Mouse (Mus musculus) hindlimb bud, embryonic 11.5 days (tissue): ENCODE data around the gene Abcb8.

Experiments
- DNase-seq: peaks from one replicate; pipeline ENCODE4 v3.0.0-alpha.2; 2012; ENCODE audit warnings: low read depth, low spot score; ENCODE audit errors: extremely low spot score

Gene Abcb8

DNA sequence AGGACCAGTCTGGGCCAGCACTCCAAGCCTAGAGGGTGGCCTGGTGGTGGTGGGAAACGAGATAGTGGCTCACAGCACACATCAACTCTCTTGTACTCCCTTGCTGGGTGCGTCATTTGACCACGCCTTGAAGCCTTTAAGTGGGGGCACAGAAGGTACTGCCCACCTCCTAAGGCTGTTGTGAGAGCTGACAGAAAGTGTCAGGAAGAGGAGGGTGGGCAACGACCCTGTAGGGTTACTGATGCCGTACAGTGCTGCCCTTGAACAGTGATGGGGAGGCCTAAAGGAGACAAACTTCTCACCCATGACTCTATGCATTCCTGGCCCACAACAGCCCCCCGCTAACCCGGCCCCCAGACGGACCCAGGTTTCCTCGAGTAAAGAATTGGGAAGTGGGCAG is 27.0 kb upstream of the Abcb8 start:
- DNase-seq = no peak

DNA sequence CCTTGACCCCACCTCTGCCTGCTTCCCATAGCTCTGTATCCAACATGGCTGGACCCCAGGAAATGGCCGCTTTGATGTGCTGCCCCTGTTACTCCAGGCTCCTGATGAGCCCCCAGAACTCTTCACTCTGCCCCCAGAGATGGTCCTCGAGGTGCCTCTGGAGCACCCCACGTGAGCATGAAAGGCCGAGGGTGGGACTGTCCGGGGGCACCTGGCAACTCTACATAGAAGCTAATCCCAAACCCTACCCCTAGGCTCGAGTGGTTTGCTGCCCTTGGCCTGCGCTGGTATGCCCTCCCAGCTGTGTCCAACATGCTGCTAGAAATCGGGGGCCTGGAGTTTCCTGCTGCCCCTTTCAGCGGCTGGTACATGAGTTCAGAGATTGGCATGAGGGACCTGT is 23.7 kb upstream of the Abcb8 start:
- DNase-seq = no peak

DNA sequence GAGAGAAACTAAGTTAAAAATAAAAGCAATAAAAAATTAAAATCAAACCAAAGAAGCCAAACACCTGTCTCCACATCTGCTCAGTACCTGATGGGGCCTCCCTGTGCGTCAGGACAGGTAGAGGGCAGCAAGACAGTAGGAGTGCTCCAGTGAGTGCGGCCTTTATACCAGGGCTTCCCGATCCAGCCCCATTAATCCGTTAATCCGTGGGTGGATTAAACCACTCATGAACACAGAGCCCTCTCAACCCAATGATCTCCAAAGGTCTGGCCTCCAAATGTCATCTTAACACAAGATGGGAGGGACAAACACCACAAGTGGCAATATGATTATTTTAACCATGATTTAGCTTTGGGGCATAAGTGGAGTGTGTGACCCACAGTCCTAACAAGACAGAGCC is 19.7 kb upstream of the Abcb8 start:
- DNase-seq = no peak

DNA sequence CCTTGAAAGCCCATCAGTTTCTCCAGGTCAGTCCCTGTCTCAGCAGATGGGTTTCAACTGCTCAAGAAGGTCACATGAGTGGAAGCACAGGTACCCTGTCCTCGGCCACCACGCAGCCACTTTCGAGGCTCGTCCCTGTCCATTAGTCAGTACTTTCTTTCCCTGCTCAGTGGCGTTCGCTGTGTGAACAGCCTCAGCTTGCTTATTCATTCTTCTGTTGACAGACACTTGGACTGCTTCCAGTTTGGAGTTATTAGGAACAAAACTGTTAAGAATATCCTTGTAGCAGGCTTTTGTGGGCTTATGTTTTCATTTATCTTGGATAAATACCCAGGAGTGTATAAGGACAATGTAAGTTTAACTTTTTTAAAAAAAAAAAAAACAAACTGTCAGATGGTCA is 19.2 kb upstream of the Abcb8 start:
- no peak for DNase-seq

DNA sequence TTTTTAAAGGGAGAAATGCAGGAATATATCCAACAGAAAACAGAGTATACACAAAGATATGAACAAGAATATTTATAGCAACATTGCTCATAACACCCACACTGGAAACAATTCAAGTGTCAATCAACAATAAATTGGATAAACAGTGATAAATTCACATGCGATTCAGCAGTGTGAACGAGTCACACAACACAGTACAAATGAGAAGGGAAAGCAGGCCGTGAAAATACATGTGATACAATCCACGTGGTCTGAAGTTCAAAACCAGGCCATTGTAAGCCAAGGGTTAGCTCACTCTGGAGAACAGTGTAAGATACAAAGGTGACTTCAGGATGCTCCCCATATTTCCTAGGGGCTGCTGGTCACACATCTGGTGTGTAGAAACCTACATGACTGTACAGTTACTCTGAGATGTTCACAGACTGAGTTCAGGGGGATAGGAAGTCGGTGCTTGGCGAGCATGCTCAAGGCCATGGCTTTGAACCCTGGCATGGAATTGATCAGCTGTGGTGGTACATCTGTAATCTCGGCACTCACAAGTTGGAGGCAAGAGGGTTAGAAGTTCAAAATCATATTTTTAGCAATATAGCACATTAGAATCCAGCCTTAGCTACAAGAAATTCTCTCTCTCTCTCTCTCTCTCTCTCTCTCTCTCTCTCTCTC is 18.7 kb upstream of the Abcb8 start:
- DNase-seq = no peak

DNA sequence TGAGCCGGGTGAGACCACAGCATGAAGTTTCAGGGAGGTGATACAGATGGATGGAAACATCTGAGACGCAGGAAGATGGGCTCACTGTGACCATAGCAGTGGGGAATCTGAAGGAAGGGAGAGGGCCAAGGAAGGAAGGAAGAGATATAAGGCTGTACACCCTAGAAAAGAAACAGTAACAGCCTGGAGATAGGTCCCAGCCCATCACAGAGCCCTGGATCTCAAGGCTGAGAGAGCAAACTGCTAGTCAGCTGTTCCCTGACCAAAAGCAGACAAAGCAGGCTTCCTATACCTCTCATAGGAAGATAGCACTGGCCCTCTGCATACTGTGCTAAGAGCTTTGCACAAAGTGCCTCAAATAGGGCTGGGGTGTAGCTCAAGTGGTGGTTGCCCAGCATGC is 14.8 kb upstream of the Abcb8 start:
- DNase-seq = no peak

DNA sequence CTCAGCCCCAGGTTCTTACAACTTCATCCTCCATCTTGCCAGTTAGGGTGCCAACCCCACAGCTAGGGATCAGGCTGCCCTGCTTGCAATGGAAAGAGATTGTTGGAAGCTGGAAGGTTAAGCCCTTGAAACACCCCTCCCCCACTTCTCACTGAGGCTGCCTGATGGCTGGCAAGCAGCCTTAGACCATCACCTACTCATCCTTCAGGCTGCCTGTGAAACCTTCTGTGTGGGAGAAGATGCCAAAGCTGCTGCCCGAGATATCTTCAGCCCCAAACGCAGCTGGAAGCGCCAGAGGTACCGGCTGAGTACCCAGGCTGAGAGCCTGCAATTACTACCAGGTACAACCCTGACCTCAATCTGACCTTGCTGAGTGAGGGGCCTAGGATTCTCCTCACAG is 14.0 kb upstream of the Abcb8 start:
- no peak for DNase-seq

DNA sequence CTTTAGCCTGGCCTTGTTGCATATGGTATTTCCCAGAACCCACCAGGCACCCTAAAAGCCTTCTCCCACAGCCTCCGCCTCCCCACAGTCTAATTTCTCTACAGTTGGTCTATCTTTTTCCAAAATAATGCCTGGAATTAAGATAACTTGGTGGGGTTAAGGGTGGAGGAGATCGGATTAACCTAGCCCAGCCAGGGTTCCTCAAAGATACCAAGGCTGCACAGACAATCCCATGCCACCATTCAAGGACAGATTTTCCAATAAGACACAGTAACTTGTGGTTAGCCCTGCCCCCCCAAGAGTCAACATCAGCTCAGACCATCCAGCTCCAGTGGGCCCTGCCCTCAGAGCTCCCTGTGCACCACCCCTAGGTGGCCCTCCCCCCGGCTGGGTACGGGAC is 13.0 kb upstream of the Abcb8 start:
- DNase-seq = no peak

DNA sequence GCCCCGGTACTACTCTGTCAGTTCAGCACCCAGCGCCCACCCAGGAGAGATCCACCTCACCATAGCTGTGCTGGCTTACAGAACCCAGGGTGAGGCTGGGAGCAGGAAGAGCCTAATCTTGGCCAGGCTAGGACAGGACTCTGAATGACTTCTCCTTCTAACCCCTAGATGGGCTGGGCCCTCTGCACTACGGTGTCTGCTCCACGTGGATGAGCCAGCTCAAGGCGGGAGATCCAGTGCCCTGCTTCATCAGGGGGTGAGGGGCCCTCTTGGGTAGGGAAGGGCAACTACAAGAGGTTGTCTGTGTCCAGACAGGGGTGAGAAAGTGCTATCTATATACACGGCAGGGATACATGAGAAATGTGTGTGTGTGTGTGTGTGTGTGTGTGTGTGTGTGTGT is 12.0 kb upstream of the Abcb8 start:
- DNase-seq = no peak

DNA sequence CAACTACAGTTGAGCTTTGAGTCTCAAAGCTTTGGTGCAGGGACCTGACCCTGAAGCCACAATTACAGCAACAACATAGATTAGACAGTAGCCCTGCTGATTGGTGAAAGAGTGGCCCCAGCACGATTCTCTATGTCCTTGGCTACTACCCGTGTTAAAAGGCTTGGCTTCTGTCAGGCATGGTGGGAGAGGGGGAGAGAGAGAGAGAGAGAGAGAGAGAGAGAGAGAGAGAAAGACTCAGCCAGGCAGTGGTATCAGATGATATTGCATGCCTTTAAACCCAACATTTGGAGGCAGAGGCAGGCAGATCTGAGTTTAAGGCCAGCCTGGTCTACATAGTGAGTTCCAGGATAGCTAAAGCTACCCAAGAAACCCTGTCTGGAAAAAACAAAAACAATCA is 11.5 kb upstream of the Abcb8 start:
- no peak for DNase-seq

DNA sequence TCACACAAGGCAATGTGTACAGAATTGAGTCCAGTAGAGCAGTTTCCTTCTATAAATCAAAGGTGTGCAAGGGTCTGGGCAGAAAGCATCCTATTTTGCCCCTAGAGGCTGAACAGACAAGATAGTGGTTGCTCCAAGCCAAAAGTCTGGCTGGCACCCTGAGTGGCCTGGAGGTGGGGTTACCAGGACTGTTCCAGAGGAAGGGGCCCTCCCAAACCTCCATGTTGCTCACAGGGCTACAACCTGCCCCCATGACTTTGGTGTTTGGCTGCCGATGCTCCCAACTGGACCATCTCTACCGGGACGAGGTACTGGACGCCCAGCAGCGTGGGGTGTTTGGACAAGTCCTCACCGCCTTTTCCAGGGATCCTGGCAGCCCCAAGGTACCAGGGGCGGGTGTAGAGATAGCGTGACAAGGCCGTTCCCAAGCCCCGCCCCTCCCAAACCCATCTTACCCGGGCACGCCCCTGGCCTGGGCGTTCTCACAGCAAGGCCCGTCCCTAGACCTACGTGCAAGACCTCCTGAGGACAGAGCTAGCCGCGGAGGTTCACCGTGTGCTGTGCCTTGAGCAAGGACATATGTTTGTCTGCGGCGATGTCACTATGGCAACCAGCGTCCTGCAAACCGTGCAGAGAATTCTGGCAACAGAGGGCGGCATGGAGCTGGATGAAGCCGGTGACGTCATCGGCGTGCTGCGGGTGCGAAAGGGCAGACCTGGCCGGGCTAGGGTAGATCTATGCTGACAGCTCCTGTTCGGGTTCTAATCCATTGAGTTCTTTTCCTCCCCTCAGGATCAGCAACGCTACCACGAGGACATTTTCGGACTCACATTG is 10.2 kb upstream of the Abcb8 start:
- DNase-seq = peak; percentile 90

DNA sequence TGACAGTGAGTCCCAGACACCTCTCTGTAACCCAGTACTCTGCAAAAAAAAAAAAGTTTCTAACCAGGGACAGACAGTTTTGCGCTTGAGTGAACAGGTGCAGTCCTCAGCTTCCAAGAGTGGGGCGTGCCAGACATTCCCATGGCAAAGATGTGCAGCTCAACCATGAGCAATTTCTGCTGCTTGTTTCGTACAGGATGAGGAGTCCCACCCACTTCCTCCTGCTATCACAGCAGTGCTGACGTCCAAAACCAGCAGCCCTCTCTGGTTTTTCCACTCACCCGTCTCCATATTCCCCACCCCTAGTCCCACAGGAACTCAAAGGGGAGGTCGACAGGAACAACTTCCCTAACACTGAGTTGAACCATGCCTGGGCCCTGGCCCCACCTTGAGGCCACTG is 9.1 kb upstream of the Abcb8 start:
- DNase-seq = no peak

DNA sequence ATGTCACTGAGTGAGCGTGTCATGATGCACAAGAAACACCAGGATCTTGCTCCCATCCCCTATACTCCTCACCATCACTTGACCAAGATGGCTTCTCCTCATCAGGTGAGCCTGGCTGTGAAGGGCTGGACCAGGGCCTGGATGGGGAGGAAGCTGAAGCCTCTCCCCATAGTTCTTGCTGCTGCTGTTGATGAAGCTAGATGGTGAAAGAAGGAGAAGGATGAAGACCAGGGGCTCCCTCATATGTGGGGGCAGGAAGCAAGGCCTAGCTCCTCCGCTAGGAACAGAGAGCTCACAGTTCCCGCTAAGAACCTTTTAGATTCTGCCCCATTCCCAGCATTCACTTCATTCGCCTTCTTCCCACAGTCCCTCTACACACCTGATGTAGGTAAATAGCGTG is 8.1 kb upstream of the Abcb8 start:
- no peak for DNase-seq

DNA sequence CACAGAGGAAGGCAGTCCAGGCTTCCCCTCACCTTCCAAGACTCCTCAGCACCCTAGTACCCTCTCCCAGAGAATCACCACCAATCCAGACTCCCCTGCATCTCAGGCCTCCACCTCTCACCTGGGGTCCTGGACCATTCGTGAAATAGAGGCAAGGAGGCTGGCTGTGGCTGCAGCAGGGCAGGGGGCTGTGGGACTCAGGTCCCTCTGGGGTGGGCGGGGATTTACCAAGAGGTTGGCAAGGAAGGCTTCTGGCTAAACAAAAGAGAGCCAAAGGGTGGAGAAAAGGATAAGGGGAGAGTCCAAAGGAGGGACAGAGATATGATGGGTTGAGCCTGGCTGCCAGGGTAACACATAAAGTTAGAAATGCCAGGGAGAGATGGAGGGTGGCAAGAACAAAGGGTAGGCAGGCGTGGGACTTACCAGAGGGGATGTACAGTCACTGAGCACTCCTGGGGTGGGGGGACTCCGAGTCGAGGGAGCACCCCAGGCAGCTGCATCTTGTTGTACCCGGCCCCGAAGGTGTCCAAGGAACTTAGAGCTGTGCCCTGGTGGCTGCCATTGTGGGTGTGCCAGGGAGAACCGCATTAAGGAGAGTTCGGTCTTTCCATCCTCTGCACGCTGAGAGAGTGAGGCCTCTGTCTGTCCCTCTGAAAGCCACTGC is 7.4 kb upstream of the Abcb8 start:
- no peak for DNase-seq

DNA sequence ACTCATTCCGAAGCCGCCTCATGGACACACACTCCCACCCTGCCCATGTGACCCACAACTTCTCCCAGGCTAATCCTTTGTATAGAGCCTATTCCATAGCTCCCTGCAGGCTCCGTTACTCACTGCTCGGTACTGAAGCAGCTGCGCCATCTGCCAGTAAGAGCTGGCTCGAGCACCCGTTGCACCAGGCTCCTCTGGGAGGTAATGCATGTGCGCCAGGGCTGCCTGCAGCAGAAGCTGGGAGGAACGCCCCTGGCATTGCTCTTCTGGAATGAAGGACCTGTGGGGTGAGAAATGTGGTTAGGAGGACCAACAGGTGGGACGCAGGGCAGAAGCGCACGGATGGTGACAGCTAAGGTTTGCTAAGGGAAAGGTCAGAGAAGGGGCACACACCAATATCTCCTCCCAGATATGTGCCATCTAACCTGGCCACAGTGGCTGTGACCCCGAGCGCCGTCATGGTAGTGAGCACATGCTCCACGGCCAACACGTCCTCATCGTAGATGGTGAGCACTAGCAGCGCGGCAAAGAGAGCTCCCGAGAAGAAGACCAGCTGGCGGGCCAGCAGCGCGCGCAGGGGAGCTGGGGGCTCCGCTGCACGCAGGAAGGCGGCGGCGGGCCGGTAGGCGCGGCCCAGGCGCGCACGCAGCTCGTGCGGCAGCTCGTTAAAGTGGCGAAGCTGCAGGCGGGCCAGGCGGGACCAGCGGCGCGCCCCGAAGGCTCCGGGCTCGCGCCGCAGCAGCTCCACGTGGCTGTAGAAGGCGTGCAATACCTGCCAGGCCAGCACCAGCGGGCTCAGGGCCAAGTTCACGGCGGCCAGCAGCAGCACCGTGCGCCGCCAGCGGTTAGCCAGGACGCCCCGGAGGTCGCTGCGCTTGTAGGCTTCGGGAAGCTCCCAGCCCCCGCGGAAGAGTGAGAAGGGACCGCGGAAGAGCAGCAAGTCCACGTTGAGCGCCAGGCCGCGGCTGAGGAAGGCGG is 5.9 kb upstream of the Abcb8 start:
- DNase-seq = no peak

DNA sequence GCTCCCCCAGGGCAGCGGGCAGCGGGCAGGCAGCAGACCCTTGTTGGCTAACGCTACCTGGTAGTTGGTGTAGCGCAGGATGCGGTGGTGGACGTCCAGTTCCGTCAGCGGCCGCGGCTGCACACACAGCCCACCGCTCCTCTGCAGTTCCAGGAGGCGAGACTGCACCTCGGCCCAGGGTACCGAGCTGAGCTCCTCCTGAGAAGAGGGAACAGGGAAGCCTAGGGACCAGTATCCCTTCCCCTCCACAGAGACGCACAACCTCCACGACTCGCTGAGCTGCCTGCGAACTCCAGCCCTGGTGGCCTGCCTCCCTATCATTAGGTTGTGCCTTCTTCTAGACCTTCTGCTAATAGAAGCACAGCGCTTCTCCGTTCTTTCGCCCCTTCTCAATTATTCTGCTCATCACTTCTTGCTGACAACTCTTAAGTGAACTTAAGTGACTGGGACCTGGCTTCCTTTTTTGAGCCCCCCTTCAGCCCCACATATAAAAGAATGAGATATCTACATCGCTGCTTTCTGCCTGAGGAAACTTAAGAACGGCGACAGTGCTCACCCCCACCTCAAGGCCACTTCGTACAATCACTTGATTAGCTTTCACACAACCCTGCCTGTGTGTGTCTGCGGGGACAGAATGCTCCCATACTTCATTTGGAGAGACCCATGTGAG is 5.1 kb upstream of the Abcb8 start:
- no peak for DNase-seq

DNA sequence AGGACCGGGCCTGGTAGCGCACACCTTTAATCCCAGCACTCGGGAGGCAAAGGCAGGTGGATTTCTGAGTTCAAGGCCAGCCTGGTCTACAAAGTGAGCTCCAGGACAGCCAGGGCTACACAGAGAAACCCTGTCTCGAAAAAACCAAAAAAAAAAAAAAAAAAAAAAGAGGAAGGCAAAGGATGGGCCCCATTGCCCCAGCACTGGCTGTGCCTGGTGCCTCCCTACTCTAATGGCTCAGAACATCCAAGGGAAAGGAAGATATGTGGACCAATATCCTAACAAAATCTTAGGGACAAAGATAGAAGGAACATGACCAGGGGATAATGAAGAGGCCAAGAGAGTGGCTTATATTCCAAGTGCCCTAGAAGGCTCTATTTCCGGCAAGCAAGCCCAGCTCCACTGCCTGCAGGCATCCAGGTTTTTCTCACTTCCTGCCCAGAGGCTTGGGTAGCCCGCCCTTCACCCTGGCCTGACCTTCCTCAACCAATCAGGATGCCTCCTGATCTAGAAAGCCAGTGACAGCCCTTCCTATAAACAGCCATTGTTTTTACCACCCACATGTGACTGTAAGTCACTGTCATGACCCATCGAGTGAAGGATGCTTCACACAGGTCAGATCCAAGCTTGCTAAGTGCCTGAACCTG is 4.3 kb upstream of the Abcb8 start:
- no peak for DNase-seq

DNA sequence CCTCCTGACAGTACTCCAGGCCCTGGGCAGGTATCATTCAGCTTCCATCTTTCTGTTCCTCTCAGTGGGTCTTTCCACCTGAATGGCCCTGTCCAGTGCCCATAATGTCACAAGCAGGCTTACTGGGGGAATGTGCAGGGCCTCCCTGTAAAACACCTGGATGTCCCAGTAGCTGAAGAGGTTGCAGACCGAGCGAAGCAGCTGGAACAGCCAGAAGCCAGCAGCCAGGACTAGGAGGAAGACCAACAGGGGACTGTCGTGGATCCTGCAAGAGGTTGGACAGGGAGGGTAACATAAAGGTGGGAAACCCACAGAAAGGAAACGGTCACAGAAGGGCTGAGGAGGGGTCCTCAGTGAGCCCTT is 3.8 kb upstream of the Abcb8 start:
- DNase-seq = no peak

DNA sequence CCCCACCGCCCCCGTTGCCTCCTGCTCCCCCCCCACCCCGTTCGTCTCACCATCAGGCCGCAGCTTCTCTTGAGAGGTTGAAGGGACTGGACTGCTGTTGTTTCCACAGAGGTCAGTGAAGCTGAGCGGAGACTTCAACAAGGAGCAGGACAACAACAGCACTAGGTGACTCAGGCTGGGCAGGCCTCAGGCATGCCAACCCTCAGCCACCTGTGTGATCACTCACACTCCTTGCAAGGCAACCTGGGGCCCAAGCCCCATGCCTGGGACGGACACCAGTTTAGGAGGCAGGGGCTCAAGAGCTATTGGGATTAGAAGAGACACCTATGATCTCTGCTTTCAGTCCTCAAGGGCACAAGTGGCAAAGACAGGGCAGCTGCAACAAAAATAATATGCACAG is 1.6 kb upstream of the Abcb8 start, which contains the start of gene Atg9b:
Gene Atg9b (minus strand): TSS at position 280 of the 400 bp plus-strand sequence.
- no peak for DNase-seq

DNA sequence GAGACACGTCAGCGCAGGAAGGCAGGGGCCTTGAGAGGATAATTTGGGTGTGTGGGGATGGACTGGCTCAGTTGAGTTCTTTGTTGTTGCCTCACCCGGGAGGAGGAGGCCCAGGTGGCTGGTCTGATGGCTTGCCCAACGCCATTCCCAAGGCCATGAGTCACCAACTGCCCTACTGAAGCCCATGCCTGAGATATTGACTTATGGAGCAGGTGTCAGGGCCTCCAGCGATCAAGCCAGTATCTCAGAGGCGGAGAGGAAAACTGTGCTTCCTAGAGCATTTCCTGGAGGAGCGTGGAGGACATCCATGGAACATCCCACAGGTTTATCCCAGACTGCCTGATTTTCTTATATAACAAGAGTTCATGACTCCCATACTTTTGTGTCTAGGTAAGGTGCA is 739 bp upstream of the Abcb8 start:
- DNase-seq = no peak
